Mouse (Mus musculus) heart, postnatal 0 days (tissue): ENCODE results near the gene Scaf11. TPM values are rescaled to one million over a fixed set of nuclear protein-coding genes. Genes with fewer than 3 reads are reported as not detected.

Experiments used
- ATAC-seq: fragments of 200-750 bp; cut with Nextera tagmentation; 2 replicates; pipeline ENCODE4 v1.8.0; 2017; ENCODE audit warnings: low read depth, moderate number of reproducible peaks, moderate library complexity; ENCODE audit not compliant: insufficient read depth
- DNase-seq: peaks from one replicate; pipeline ENCODE4 v3.0.0-alpha.2; 2016; ENCODE audit warnings: low spot score
- H3K27ac ChIP-seq: fragments of 300-500 bp; sonication (generic); 2 replicates; pipeline ENCODE4 v1.5.1; 2014; ENCODE audit warnings: low read depth, mild to moderate bottlenecking
- H3K27me3 ChIP-seq: fragments of 300-500 bp; sonication (generic); 2 replicates; pipeline ENCODE4 v1.6.1; 2014; ENCODE audit warnings: low read length, mixed read lengths; ENCODE audit not compliant: control insufficient read depth, insufficient read depth
- H3K36me3 ChIP-seq: fragments of 300-500 bp; sonication (generic); replicated peaks from 2 replicates; pipeline ENCODE4 v1.6.1; 2014; ENCODE audit warnings: low read length, mixed read lengths; ENCODE audit not compliant: control insufficient read depth, insufficient read depth
- H3K4me1 ChIP-seq: fragments of 300-500 bp; sonication (generic); 2 replicates; pipeline ENCODE4 v1.6.1; 2014; ENCODE audit warnings: antibody characterized with exemption; ENCODE audit not compliant: control insufficient read depth, insufficient read depth
- H3K4me2 ChIP-seq: fragments of 300-500 bp; sonication (generic); 2 replicates; pipeline ENCODE4 v1.6.1; 2014; ENCODE audit warnings: low read depth, mild to moderate bottlenecking, low read length, moderate library complexity
- H3K4me3 ChIP-seq: fragments of 300-500 bp; sonication (generic); 2 replicates; pipeline ENCODE4 v1.5.1; 2014; ENCODE audit warnings: low read depth, low read length
- H3K9ac ChIP-seq: fragments of 300-500 bp; sonication (generic); replicated peaks from 2 replicates; pipeline ENCODE4 v1.6.1; 2014; ENCODE audit warnings: low read depth, low read length, mixed read lengths
- H3K9me3 ChIP-seq: fragments of 300-500 bp; sonication (generic); replicated peaks from 2 replicates; pipeline ENCODE4 v1.6.1; 2016; ENCODE audit warnings: low read length; ENCODE audit not compliant: control insufficient read depth
- CTCF ChIP-seq: IDR thresholded peaks from 2 replicates; pipeline ENCODE4 v1.5.1; 2016; ENCODE audit warnings: antibody characterized with exemption, control low read depth, low read depth
- EP300 ChIP-seq: IDR thresholded peaks from 2 replicates; pipeline ENCODE4 v1.6.1; 2016; ENCODE audit warnings: antibody characterized with exemption, low read depth
- WGBS: fragments of 180-500 bp; shearing (Covaris S2); extraction: QIAGEN DNeasy Blood & Tissue Kit; methylation state at CpG from one replicate; pipeline ENCODE4 v1.1.7; 2014; 5-methylcytosine and 5-hydroxymethylcytosine counted together
- polyA plus RNA-seq: library from polyadenylated mRNA; unstranded; fragments of >200 nt; fragmentation: Nextera tagmentation; extraction: Ambion mirVana; gene quantifications from 2 replicates; pipeline ENCODE4 v1.2.1, GENCODE M21; 2015
- total RNA-seq: library from RNA; depleted of rRNA; stranded (reverse); fragments of >200 nt; gene quantifications from 2 replicates; pipeline ENCODE4 v1.2.3, GENCODE M21; 2014; ENCODE audit warnings: low replicate concordance

Gene Scaf11
- total and polyA plus RNA-seq, 2 experiments from 2014 or later = 23.7 to 40.8 TPM

- H3K4me3 ChIP-seq = peak overlapping the region; percentile 63
- H3K4me1 ChIP-seq = peaks cover 21% of the 10 kb centered on the region
- peak overlapping the region; percentile 83 for H3K4me2 ChIP-seq
- TF ChIP-seq EP300 (no peak), CTCF (0 out of 2 replicates have a peak, but pooled peaks have one; percentile 3)
- H3K36me3 ChIP-seq = 0 out of 2 replicates have a peak, but pooled peaks cover 3% of the 10 kb centered on the region
- H3K9ac ChIP-seq = peak overlapping the region; percentile 79
- H3K27ac ChIP-seq = peak overlapping the region; percentile 98
- no peaks in the 10 kb centered on the region for H3K9me3 ChIP-seq
- 10% methylated on average over 22 of the region's 22 CpGs for WGBS
- DNase-seq (no peak), ATAC-seq (peak; percentile 18)
- H3K27me3 ChIP-seq = no peaks in the 10 kb centered on the region
These were observed 1.2 kb upstream of the Scaf11 start for GRCm38 (mm10) chr15:96461541-96462512.

DNA sequence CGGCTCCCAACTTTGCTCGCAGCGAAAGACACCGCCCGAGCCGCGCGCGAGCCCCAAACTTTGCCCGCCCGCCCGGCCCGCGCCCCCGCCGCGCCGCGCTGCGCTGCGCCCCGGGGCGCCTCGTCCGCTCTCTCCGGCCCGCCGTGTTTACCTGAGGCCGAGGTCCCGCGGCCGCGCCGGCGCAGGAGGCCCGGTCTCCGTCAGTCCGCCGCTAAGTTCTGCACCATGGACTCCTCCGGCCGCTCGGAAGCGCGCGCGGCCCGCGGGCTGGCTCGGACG, 253 bp downstream of the Scaf11 start:
- under 1% methylated on average over 36 of the region's 50 CpGs for WGBS
- no peaks in the 10 kb centered on the region for H3K27me3 ChIP-seq
- peaks cover 35% of the 10 kb centered on the region for H3K4me1 ChIP-seq
- H3K4me2 ChIP-seq = peak overlapping the region; percentile 66
- 0 out of 2 replicates have a peak, but pooled peaks cover 3% of the 10 kb centered on the region for H3K36me3 ChIP-seq
- no peaks in the 10 kb centered on the region for H3K9me3 ChIP-seq
- no peak for TF ChIP-seq EP300
- H3K27ac ChIP-seq = peak overlapping the region; percentile 97
- H3K4me3 ChIP-seq = peak overlapping the region; percentile 77
- H3K9ac ChIP-seq = peak overlapping the region; percentile 92
- ATAC-seq (peak; percentile 34; the same call in 1 of the 2 replicates), DNase-seq (no peak)

DNA sequence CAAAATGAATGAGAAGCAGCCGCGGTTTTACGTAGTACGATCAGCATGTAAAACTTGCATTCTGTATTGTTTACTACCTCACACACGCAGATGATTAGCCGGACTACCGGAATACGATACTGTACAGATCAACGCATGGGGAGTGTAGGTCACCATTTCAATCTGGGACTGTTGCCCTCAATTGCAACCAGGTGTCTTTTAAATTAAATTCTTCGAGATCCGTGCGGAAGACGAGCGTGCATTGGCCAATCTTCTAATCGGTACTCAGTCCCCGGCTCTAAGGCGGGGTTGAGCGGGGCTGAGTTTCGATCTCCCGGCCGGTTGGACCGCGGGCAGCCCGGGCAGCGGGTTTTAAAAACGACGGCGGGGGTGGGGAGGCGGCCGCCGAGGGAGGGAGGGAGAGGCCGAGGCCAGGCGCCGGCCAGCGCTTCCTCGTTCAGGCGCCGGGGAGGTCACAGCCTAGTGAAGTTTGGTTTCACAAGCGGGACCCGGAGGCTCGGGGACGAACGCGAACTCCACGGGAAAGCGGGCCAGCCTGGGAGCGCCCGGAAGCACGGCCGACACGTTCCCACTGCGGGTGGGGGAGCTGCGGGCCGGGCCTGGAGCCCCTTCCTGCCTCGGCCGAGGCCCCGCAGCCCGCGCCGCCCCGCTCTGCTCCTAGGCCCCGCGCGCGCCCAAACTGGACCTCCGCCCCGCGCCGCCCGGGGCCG, 747 bp downstream of the Scaf11 start:
- WGBS = under 1% methylated on average over 50 of the region's 71 CpGs
- peak overlapping the region; percentile 77 for H3K4me3 ChIP-seq
- no peaks in the 10 kb centered on the region for H3K27me3 ChIP-seq
- peak overlapping the region; percentile 66 for H3K4me2 ChIP-seq
- peaks cover 35% of the 10 kb centered on the region for H3K4me1 ChIP-seq
- H3K36me3 ChIP-seq = 0 out of 2 replicates have a peak, but pooled peaks cover 3% of the 10 kb centered on the region
- H3K9ac ChIP-seq = peak overlapping the region; percentile 92
- DNase-seq = peak; percentile 60
- H3K27ac ChIP-seq = peak overlapping the region; percentile 97
- no peak for TF ChIP-seq EP300
- no peak for TF ChIP-seq CTCF
- H3K9me3 ChIP-seq = no peaks in the 10 kb centered on the region
- peak; percentile 22 for ATAC-seq

GRCm38 (mm10) chr15:96458273-96458672, 2.4 kb downstream of the Scaf11 start:
- peaks cover 31% of the 10 kb centered on the region for H3K4me1 ChIP-seq
- no peak overlapping the region for H3K4me2 ChIP-seq

DNA sequence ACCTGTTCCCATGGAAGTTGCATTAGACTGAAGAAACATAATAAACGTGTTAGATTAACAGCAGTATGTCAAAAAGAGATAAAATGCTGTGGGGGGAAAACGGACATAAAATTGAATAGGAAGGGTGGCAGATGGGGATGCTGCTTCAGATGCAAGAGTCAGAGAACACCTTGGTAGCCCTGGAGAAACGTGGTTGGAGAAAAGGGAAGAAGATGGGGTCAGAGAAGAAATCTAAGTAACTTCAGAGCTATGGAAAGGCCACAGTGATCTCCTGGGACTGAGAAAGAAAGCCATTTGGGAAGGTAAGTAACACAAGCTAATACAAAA, 3.3 kb downstream of the Scaf11 start:
- no peak for ATAC-seq
- Histone ChIP-seq H3K4me2 (no peak overlapping the region), H3K27me3 (no peaks in the 10 kb centered on the region), H3K9ac (no peak overlapping the region), H3K27ac (no peak overlapping the region), H3K36me3 (0 out of 2 replicates have a peak, but pooled peaks cover 3% of the 10 kb centered on the region), H3K4me3 (no peak overlapping the region), H3K9me3 (no peaks in the 10 kb centered on the region), H3K4me1 (peaks cover 30% of the 10 kb centered on the region)
- 61% methylated on average over 3 of the region's 3 CpGs for WGBS
- TF ChIP-seq EP300 (no peak), CTCF (no peak)
- no peak for DNase-seq

More at GRCm38 (mm10) chr15:96458273-96458672, 2.4 kb downstream of the Scaf11 start:
- DNase-seq (no peak), ATAC-seq (no peak)
- WGBS = 91% methylated on average over 3 of the region's 3 CpGs
- H3K4me3 ChIP-seq = no peak overlapping the region
- no peak for TF ChIP-seq EP300
- no peak for TF ChIP-seq CTCF
- H3K9ac ChIP-seq = no peak overlapping the region
- no peak overlapping the region for H3K27ac ChIP-seq
- H3K9me3 ChIP-seq = no peaks in the 10 kb centered on the region
- H3K36me3 ChIP-seq = 0 out of 2 replicates have a peak, but pooled peaks cover 3% of the 10 kb centered on the region
- H3K27me3 ChIP-seq = no peaks in the 10 kb centered on the region
